Mouse (Mus musculus) lung, embryonic 14.5 days (tissue): ENCODE results near the gene Dnaja3. TPM values are rescaled to one million over a fixed set of nuclear protein-coding genes. Genes with fewer than 3 reads are reported as not detected.

Experiments used
- ATAC-seq: fragments of 200-750 bp; cut with Nextera tagmentation; 2 replicates; pipeline ENCODE4 v1.8.0; 2017; ENCODE audit warnings: mild to moderate bottlenecking, moderate TSS enrichment, moderate library complexity; ENCODE audit not compliant: insufficient read depth
- DNase-seq: peaks from one replicate; pipeline ENCODE4 v3.0.0-alpha.2; 2015
- H3K27ac ChIP-seq: fragments of 300-500 bp; sonication (generic); 2 replicates; pipeline ENCODE4 v1.5.1; 2014; ENCODE audit warnings: low read depth, mild to moderate bottlenecking, moderate library complexity
- H3K27me3 ChIP-seq: fragments of 300-500 bp; sonication (generic); 2 replicates; pipeline ENCODE4 v1.6.1; 2014; ENCODE audit warnings: low read length, control low read depth; ENCODE audit not compliant: insufficient read depth
- H3K36me3 ChIP-seq: fragments of 300-500 bp; sonication (generic); 2 replicates; pipeline ENCODE4 v1.6.1; 2014; ENCODE audit warnings: control low read depth; ENCODE audit not compliant: insufficient read depth
- H3K4me1 ChIP-seq: fragments of 300-500 bp; sonication (generic); 2 replicates; pipeline ENCODE4 v1.6.1; 2014; ENCODE audit warnings: antibody characterized with exemption, control low read depth; ENCODE audit not compliant: insufficient read depth
- H3K4me2 ChIP-seq: fragments of 300-500 bp; sonication (generic); 2 replicates; pipeline ENCODE4 v1.6.1; 2014; ENCODE audit warnings: mild to moderate bottlenecking
- H3K4me3 ChIP-seq: fragments of 300-500 bp; sonication (generic); 2 replicates; pipeline ENCODE4 v1.5.1; 2014; ENCODE audit warnings: low read depth, low read length
- H3K9ac ChIP-seq: fragments of 300-500 bp; sonication (generic); 2 replicates; pipeline ENCODE4 v1.6.1; 2014
- H3K9me3 ChIP-seq: fragments of 300-500 bp; sonication (generic); 2 replicates; pipeline ENCODE4 v1.6.1; 2016; ENCODE audit warnings: low read depth, low read length, control low read depth
- CTCF ChIP-seq: IDR thresholded peaks from 2 replicates; pipeline ENCODE4 v1.5.1; 2016; ENCODE audit warnings: antibody characterized with exemption, low read depth
- WGBS: fragments of 180-500 bp; shearing (Covaris S2); extraction: QIAGEN DNeasy Blood & Tissue Kit; methylation state at CpG from one replicate; pipeline ENCODE4 v1.1.7; 2014; 5-methylcytosine and 5-hydroxymethylcytosine counted together
- polyA plus RNA-seq: library from polyadenylated mRNA; unstranded; fragments of >200 nt; fragmentation: Nextera tagmentation; extraction: Ambion mirVana; gene quantifications from 2 replicates; pipeline ENCODE4 v1.2.1, GENCODE M21; 2014

Dnaja3 gene
- polyA plus RNA-seq, 1 experiment from 2014 or later, result 59.3 TPM

DNA sequence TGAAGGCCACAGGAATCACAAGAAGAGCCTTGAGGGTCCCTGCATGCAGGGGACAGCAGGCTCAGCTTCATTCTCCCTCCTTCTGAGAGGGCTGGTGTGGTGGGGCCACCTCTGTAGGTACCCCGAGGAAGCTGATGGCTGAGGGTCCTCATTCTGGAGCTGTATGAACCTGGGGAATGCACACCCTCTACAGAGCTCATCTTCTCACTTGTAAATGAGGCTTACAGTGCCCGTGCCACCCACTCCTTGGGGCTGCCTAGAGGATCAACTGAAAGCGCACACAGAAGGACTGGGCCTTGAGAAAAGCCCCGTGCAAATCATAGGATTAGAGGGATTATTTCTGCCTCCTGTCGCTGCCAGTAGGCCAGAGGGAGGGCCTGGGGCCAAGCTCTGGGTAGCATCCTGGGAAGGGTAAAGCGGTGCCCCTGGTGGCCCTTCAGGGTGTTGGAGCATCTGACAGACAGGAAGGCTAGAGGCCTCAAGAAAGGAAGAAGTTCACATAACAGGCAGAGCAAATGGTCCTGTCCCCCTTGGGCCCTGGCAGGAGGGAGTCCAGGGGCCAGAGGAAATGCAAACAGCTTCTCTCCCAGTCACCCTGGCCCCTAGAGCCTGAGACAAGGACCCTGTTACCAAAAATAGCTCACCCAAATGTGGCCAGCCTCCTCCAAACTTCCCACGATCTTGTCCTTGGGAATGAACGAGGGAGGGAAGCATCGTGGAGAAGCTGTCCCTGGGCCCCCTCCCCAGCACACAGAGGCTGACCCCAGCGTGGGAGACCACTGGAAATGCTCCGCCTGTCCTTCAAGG is 16.2 kb downstream of the Dnaja3 start:
- no peaks in the 10 kb centered on the region for H3K9me3 ChIP-seq
- H3K27me3 ChIP-seq, result no peaks in the 10 kb centered on the region
- H3K4me1 ChIP-seq, result peaks cover 24% of the 10 kb centered on the region
- H3K9ac ChIP-seq, result peak overlapping the region; percentile 7; the same call in 1 of the 2 replicates
- TF ChIP-seq CTCF, result peak; percentile 39; the same call in 1 of the 2 replicates
- H3K4me3 ChIP-seq, result no peak overlapping the region
- DNase-seq, result peak; percentile 44
- H3K4me2 ChIP-seq, result no peak overlapping the region
- H3K36me3 ChIP-seq, result peaks cover 31% of the 10 kb centered on the region
- 0 out of 2 replicates have a peak, but pooled peaks have one; percentile 16 for ATAC-seq
- WGBS, result 22% methylated on average over 11 of the region's 11 CpGs
- peak overlapping the region; percentile 66 for H3K27ac ChIP-seq

DNA sequence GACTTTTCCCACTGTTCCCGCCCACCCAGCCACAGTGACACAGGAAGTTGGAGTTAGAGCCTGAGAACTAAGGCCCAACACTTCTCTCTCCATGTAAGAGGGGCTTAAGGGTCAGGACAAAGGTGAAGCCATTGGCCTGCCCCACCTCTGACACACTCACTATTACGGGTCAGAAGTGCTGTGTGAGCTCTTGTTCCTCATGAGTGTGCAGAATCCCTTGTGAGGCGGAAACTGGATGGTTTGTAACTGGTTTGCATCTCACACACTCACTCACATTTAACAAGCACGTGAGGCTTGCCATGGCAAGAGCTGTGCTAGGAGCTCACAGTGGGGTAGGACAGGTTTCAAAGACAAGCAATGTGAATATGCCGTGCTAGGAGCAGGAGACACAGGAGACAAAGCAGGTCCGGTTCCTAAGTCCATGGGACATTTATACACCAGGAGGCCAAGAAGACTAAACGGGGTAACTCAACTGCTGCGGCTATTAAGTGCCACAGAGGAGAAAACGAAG is 16.8 kb downstream of the Dnaja3 start:
- Histone ChIP-seq H3K4me1 (peaks cover 24% of the 10 kb centered on the region), H3K27ac (peak overlapping the region; percentile 66), H3K4me3 (no peak overlapping the region), H3K36me3 (peaks cover 28% of the 10 kb centered on the region), H3K27me3 (no peaks in the 10 kb centered on the region), H3K9ac (no peak overlapping the region), H3K9me3 (no peaks in the 10 kb centered on the region), H3K4me2 (no peak overlapping the region)
- TF ChIP-seq CTCF, result no peak
- DNase-seq, result no peak
- WGBS, result 52% methylated on average over 9 of the region's 9 CpGs
- ATAC-seq, result no peak

DNA sequence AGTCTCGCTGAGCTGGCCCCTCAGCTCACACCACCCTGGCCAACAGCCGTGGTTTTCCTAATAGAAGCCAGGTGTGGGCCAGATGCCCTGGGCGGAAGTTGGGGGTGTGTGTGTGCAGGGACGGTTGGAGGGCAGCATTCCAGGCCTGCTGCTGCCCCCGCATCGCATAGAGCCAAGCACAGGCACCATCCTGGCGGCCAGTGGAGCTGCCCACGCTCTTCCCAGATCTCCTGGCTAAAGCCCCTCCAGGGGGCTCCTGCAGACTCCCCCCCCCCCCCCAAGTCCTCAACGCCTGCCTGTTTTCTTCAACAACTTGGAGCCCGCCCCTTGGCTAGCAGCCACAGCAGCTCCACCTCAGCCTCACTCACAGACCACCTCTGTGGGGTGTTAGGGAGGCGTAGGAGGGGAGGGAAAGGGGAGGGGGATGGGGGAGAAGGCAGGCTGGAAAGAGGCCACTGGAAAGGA is 19.0 kb downstream of the Dnaja3 start:
- DNase-seq (peak; percentile 76), ATAC-seq (peak; percentile 75)
- H3K4me2 ChIP-seq, result peak overlapping the region; percentile 34; the same call in 1 of the 2 replicates
- TF ChIP-seq CTCF, result no peak
- peaks cover 24% of the 10 kb centered on the region for H3K4me1 ChIP-seq
- H3K27me3 ChIP-seq, result no peaks in the 10 kb centered on the region
- peaks cover 10% of the 10 kb centered on the region; the same call in 1 of the 2 replicates for H3K36me3 ChIP-seq
- peak overlapping the region; percentile 73 for H3K27ac ChIP-seq
- H3K9me3 ChIP-seq, result no peaks in the 10 kb centered on the region
- 16% methylated on average over 11 of the region's 11 CpGs for WGBS
- H3K9ac ChIP-seq, result 0 out of 2 replicates have a peak overlapping the region, but pooled peaks have one; percentile 13
- H3K4me3 ChIP-seq, result no peak overlapping the region

DNA sequence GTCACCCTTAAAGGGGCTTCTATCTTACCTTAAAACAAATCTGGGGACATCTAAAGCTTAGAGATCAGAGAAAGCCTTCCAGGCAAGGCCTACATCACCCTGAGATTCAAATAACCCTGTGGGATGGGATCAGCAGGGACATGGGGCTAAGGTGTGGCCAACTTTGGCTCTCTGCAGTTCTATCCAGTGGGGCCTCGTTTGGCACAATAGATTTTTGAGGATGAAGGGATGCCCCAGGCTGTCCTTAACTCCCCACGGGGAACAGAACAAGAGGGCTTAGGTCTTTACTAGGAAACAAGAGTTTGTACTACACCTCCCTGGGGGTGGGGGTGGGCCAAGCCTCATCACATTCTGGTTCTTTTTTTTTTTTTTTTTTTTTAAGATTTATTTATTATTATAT is 19.5 kb downstream of the Dnaja3 start:
- Histone ChIP-seq H3K4me1 (peaks cover 24% of the 10 kb centered on the region), H3K4me3 (no peak overlapping the region), H3K4me2 (peak overlapping the region; percentile 34; the same call in 1 of the 2 replicates), H3K27ac (peak overlapping the region; percentile 73), H3K36me3 (peaks cover 11% of the 10 kb centered on the region; the same call in 1 of the 2 replicates), H3K9me3 (no peaks in the 10 kb centered on the region), H3K27me3 (no peaks in the 10 kb centered on the region), H3K9ac (no peak overlapping the region)
- ATAC-seq (no peak), DNase-seq (no peak)
- WGBS, result 15% methylated on average over 2 of the region's 2 CpGs
- no peak for TF ChIP-seq CTCF

DNA sequence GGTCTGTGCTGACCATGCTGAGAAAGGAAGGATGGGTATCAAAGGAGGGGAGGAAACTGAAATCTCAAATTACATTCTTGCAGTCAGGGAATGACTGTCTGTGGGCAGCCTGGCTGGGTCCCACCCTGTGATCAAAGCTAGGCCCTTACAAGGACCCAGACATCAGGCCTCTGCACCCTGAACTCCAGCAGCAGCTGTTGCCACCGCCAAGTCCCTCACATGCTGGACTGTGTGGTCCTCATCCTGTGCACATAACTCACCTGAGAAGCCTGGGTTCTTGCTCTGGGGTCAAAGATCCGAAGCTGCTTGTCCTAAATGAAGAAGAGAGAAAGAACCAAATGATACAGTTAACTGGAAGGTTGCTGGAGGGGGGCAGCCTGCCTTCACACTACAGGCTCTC is 21.8 kb downstream of the Dnaja3 start:
- 67% methylated on average over 2 of the region's 2 CpGs for WGBS

DNA sequence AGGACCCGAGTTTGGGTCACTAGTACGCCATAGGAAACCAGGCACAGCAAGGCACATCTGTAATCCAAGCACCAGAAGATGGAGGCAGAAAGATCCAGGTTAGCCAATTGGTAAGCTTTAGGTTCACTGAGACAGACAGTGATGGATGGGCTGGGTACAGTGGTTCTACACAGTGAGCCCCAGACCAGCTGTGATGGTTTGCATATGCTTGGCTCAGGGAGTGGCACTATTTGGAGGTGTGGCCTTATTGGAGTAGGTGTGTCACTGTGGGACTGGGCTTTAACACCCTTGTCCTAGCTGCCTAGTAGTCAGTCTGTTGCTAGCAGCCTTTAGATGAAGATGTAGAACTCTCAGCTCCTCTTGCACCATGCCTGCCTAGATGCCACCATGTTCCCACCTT is 24.0 kb downstream of the Dnaja3 start:
- Histone ChIP-seq H3K4me2 (no peak overlapping the region), H3K27ac (no peak overlapping the region), H3K9ac (no peak overlapping the region), H3K27me3 (no peaks in the 10 kb centered on the region), H3K4me3 (no peak overlapping the region), H3K9me3 (no peaks in the 10 kb centered on the region), H3K36me3 (peaks cover 31% of the 10 kb centered on the region; the same call in 1 of the 2 replicates), H3K4me1 (peaks cover 6% of the 10 kb centered on the region)
- TF ChIP-seq CTCF, result no peak
- DNase-seq, result no peak
- no peak for ATAC-seq
- WGBS, result 84% methylated on average over 2 of the region's 2 CpGs

More for the DNA sequence above, 21.8 kb downstream of the Dnaja3 start:
- TF ChIP-seq CTCF, result no peak
- H3K4me2 ChIP-seq, result no peak overlapping the region
- no peak for ATAC-seq
- H3K4me3 ChIP-seq, result no peak overlapping the region
- no peak overlapping the region for H3K27ac ChIP-seq
- peaks cover 17% of the 10 kb centered on the region; the same call in 1 of the 2 replicates for H3K36me3 ChIP-seq
- H3K4me1 ChIP-seq, result peaks cover 9% of the 10 kb centered on the region
- DNase-seq, result no peak
- H3K9me3 ChIP-seq, result no peaks in the 10 kb centered on the region
- H3K9ac ChIP-seq, result no peak overlapping the region
- no peaks in the 10 kb centered on the region for H3K27me3 ChIP-seq

DNA sequence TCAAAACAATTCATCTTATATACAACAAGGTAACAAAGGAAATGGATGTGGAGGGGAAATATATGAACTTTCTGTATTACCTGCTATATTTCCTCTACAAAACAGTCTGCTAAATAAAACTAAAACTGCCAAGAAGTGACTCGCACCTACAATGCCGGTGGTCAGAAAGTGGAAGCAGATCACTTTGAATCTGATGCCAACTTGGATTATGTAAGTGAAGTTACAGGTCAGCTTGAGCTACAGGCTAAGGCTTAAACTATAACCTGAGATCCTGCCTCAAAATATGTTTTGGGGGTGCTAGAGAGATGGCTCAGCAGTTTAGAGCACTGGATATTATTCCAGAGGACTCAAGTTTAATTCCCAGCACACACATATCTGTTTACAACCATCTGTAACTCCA is 25.9 kb downstream of the Dnaja3 start:
- WGBS, result 89% methylated on average over 2 of the region's 2 CpGs
- H3K27me3 ChIP-seq, result no peaks in the 10 kb centered on the region
- ATAC-seq (no peak), DNase-seq (no peak)
- no peak overlapping the region for H3K9ac ChIP-seq
- H3K4me1 ChIP-seq, result no peaks in the 10 kb centered on the region
- no peak overlapping the region for H3K4me3 ChIP-seq
- H3K36me3 ChIP-seq, result peaks cover 35% of the 10 kb centered on the region; the same call in 1 of the 2 replicates
- H3K27ac ChIP-seq, result no peak overlapping the region
- H3K4me2 ChIP-seq, result no peak overlapping the region
- H3K9me3 ChIP-seq, result no peaks in the 10 kb centered on the region
- TF ChIP-seq CTCF, result no peak
